Mouse (Mus musculus) spleen, postnatal 4 days (tissue): Measurements from ENCODE around the gene Mrvi1.

Experiments
- DNase-seq, 2 experiments: peaks; one replicate each; pipeline ENCODE4 v3.0.0; 2022; ENCODE audit warnings: low spot score in 2 of 2

The Mrvi1 gene

GRCm38 (mm10) chr7:110982053-110982705 is at the start of gene Mrvi1:
Mrvi1 (minus strand) TSS chr7:110982461.
- DNase-seq, result no peak

GRCm38 (mm10) chr7:111029046-111029553 is 46.8 kb upstream of the Mrvi1 start:
- DNase-seq, result no peak

GRCm38 (mm10) chr7:111028281-111029045 is 46.2 kb upstream of the Mrvi1 start, which contains the start of gene Ctr9:
Ctr9 (plus strand) TSS chr7:111028951.
- DNase-seq, result peak; percentile 93 to 96

- DNase-seq, result no peak
Observed at GRCm38 (mm10) chr7:111024912-111025311, 42.7 kb upstream of the Mrvi1 start.

- no peak for DNase-seq
Observed at GRCm38 (mm10) chr7:111024068-111024594, 41.9 kb upstream of the Mrvi1 start.

- DNase-seq, result no peak
Observed at GRCm38 (mm10) chr7:111020814-111021213, 38.6 kb upstream of the Mrvi1 start.

GRCm38 (mm10) chr7:111016921-111017320 is 34.7 kb upstream of the Mrvi1 start:
- no peak for DNase-seq

- DNase-seq, result no peak
Observed at GRCm38 (mm10) chr7:111015731-111016130, 33.5 kb upstream of the Mrvi1 start.

- DNase-seq, result peak; percentile 90 to 98
Observed at GRCm38 (mm10) chr7:111014893-111015292, 32.6 kb upstream of the Mrvi1 start.

- DNase-seq, result no peak
Observed at GRCm38 (mm10) chr7:111014039-111014605, 31.9 kb upstream of the Mrvi1 start.

- DNase-seq, result peak; percentile 53 to 70
Observed at GRCm38 (mm10) chr7:111004136-111004840, 22.0 kb upstream of the Mrvi1 start.

- DNase-seq, result no peak
Observed at GRCm38 (mm10) chr7:110998887-110999827, 16.9 kb upstream of the Mrvi1 start.

- DNase-seq, result no peak
Observed at GRCm38 (mm10) chr7:110991221-110991494, 8.9 kb upstream of the Mrvi1 start.

GRCm38 (mm10) chr7:110990356-110991220 is 8.3 kb upstream of the Mrvi1 start:
- no peak for DNase-seq

- no peak for DNase-seq
Observed at GRCm38 (mm10) chr7:110989286-110989879, 7.1 kb upstream of the Mrvi1 start.

GRCm38 (mm10) chr7:110988081-110988480 is 5.8 kb upstream of the Mrvi1 start:
- no peak for DNase-seq

- no peak for DNase-seq
Observed at GRCm38 (mm10) chr7:110985581-110986265, 3.5 kb upstream of the Mrvi1 start.

- DNase-seq, result no peak
Observed at GRCm38 (mm10) chr7:110983621-110984020, 1.4 kb upstream of the Mrvi1 start.

GRCm38 (mm10) chr7:110982764-110983163 is 503 bp upstream of the Mrvi1 start:
- peak; percentile 56 to 76 for DNase-seq
